Mouse (Mus musculus) thymus, adult 2 months (tissue): ENCODE data around the gene Slc1a5. TPM values are rescaled to one million over a fixed set of nuclear protein-coding genes. Genes with fewer than 3 reads are reported as not detected.
A peak's percentile ranks its signal among the peaks of the same experiment; 100 is the strongest.

Source experiments
- DNase-seq: peaks from one replicate; pipeline ENCODE4 v3.0.0; 2021
- H3K27ac ChIP-seq: fragments of 200-500 bp; 2 replicates; pipeline ENCODE4 v1.5.1; 2012; ENCODE audit warnings: low read length, control low read depth; ENCODE audit not compliant: control insufficient read depth, insufficient read depth
- H3K27me3 ChIP-seq: fragments of 200-500 bp; 2 replicates; pipeline ENCODE4 v1.6.1; 2012; ENCODE audit warnings: mild to moderate bottlenecking, low read length, moderate library complexity, mixed read lengths; ENCODE audit not compliant: control insufficient read depth, insufficient read depth
- H3K36me3 ChIP-seq: fragments of 200-500 bp; 2 replicates; pipeline ENCODE4 v1.6.1; 2012; ENCODE audit warnings: mild to moderate bottlenecking, low read length, moderate library complexity; ENCODE audit not compliant: control insufficient read depth, insufficient read depth
- H3K4me1 ChIP-seq: fragments of 200-500 bp; replicated peaks from 2 replicates; pipeline ENCODE4 v1.6.1; 2012; ENCODE audit warnings: low read length; ENCODE audit not compliant: control insufficient read depth, insufficient read depth
- H3K4me3 ChIP-seq: fragments of 200-500 bp; 2 replicates; pipeline ENCODE4 v1.5.1; 2012; ENCODE audit warnings: mild to moderate bottlenecking, low read length, control low read depth, moderate library complexity; ENCODE audit not compliant: control insufficient read depth, insufficient read depth
- CTCF ChIP-seq: fragments of 200-500 bp; IDR thresholded peaks from 2 replicates; pipeline ENCODE4 v1.5.1; 2012; ENCODE audit warnings: mild to moderate bottlenecking, control low read depth, low read length, moderate library complexity, borderline replicate concordance; ENCODE audit not compliant: control insufficient read depth, poor library complexity, insufficient read depth; ENCODE audit errors: extremely low read depth
- POLR2A ChIP-seq: fragments of 200-500 bp; IDR thresholded peaks from 2 replicates; pipeline ENCODE4 v1.6.1; 2012; ENCODE audit warnings: mild to moderate bottlenecking, low read length, control low read depth, moderate library complexity; ENCODE audit not compliant: control insufficient read depth, poor library complexity, insufficient read depth; ENCODE audit errors: extremely low read depth
- WGBS: fragments of 180-500 bp; shearing (Covaris S2); methylation state at CpG from one replicate; pipeline ENCODE4 v1.1.7; 2018; 5-methylcytosine and 5-hydroxymethylcytosine counted together
- polyA plus RNA-seq: library from polyadenylated mRNA; depleted of rRNA; stranded (reverse); fragments of >200 nt; gene quantifications from 2 replicates; pipeline ENCODE4 v1.2.3, GENCODE M21; 2012

The Slc1a5 gene
- polyA plus RNA-seq, 1 experiment = 254 TPM

GRCm38 (mm10) chr7:16808647-16809046 lies 27.5 kb downstream of the Slc1a5 start:
- Histone ChIP-seq H3K36me3 (peaks cover 9% of the 10 kb centered on the region), H3K27ac (no peak overlapping the region), H3K4me3 (no peak overlapping the region), H3K27me3 (no peaks in the 10 kb centered on the region), H3K4me1 (no peaks in the 10 kb centered on the region)
- 97% methylated on average over 9 of the region's 9 CpGs for WGBS
- TF ChIP-seq CTCF = no peak
- no peak for TF ChIP-seq POLR2A
- no peak for DNase-seq

- DNase-seq = peak; percentile 46
- Histone ChIP-seq H3K36me3 (peaks cover 9% of the 10 kb centered on the region), H3K4me1 (no peaks in the 10 kb centered on the region), H3K4me3 (no peak overlapping the region), H3K27ac (no peak overlapping the region), H3K27me3 (no peaks in the 10 kb centered on the region)
- TF ChIP-seq POLR2A = no peak
- TF ChIP-seq CTCF = peak; percentile 79
- WGBS = 70% methylated on average over 10 of the region's 10 CpGs
Observed at GRCm38 (mm10) chr7:16809739-16810138, 28.6 kb downstream of the Slc1a5 start.

GRCm38 (mm10) chr7:16810399-16810919 lies 29.3 kb downstream of the Slc1a5 start:
- Histone ChIP-seq H3K36me3 (peaks cover 9% of the 10 kb centered on the region), H3K27ac (no peak overlapping the region), H3K4me3 (no peak overlapping the region), H3K4me1 (no peaks in the 10 kb centered on the region), H3K27me3 (no peaks in the 10 kb centered on the region)
- WGBS = 96% methylated on average over 28 of the region's 28 CpGs
- no peak for TF ChIP-seq CTCF
- TF ChIP-seq POLR2A = no peak
- DNase-seq = no peak

GRCm38 (mm10) chr7:16810920-16811648 lies 29.9 kb downstream of the Slc1a5 start:
- no peak overlapping the region for H3K27ac ChIP-seq
- H3K4me3 ChIP-seq = no peak overlapping the region
- 97% methylated on average over 90 of the region's 90 CpGs for WGBS
- no peaks in the 10 kb centered on the region for H3K27me3 ChIP-seq
- no peak for TF ChIP-seq CTCF
- TF ChIP-seq POLR2A = no peak
- peaks cover 9% of the 10 kb centered on the region for H3K36me3 ChIP-seq
- DNase-seq = no peak
- H3K4me1 ChIP-seq = no peaks in the 10 kb centered on the region

- Histone ChIP-seq H3K4me1 (no peaks in the 10 kb centered on the region), H3K27ac (no peak overlapping the region), H3K27me3 (no peaks in the 10 kb centered on the region), H3K36me3 (peaks cover 9% of the 10 kb centered on the region), H3K4me3 (no peak overlapping the region)
- DNase-seq = no peak
- 93% methylated on average over 17 of the region's 17 CpGs for WGBS
- TF ChIP-seq CTCF (no peak), POLR2A (no peak)
Observed at GRCm38 (mm10) chr7:16811649-16812070, 30.5 kb downstream of the Slc1a5 start.

GRCm38 (mm10) chr7:16812505-16812904 lies 31.4 kb downstream of the Slc1a5 start:
- peaks cover 6% of the 10 kb centered on the region for H3K4me1 ChIP-seq
- TF ChIP-seq CTCF = no peak
- TF ChIP-seq POLR2A = no peak
- no peak overlapping the region for H3K4me3 ChIP-seq
- no peak for DNase-seq
- WGBS = 87% methylated on average over 2 of the region's 2 CpGs
- H3K27ac ChIP-seq = no peak overlapping the region
- peaks cover 9% of the 10 kb centered on the region for H3K36me3 ChIP-seq
- no peaks in the 10 kb centered on the region for H3K27me3 ChIP-seq
